8 mouse cellular contexts compared by ENCODE assay signal in the genomic region with DNA sequence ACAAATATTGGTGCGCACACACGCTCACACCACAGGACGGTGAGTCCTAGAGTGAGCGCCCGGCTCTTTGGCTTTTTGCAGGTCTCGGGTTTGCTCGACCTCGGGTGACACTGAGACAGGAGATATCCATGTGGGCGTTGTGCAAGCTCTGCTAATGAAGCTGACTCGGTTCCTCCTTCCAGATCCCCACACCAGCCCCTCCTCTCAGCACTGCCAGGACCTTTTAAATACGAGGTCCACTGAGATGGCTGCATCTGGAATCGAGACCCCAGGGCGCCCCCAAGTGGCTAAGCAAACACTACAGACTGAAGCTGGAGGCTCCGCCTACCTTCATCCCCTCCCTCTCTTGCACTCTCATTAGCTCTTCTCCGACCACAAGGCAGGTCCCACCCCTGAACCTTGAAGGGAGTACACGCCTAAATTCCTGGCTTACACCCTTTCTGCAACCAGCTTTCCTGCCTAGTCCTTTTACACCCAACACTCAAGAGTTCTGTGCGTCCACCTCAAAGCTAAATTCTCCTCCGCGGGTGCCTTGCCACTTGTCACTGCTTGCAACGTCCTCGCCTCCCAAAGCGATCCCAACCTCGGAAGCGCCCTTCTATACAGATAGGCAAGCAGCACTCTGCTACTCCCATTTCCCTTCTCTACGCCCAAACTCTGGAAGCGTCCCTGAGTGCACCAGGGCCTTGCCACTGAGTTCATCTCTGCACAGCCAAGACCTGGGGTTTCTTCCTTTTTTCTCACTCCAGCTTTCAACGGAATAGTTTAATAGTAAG. TPM values are rescaled to one million over a fixed set of nuclear protein-coding genes. Genes with fewer than 3 reads are reported as not detected.
A peak's percentile ranks its signal among the peaks of the same experiment; 100 is the strongest.
DNase-seq lines count a peak whose midpoint lies in the region; ATAC-seq and TF ChIP-seq lines count a peak whose summit lies in the region.

No protein-coding gene starts in this region.

- H3K27me3 ChIP-seq in heart, embryonic 15.5 days: no peaks in the 10 kb centered on the region
- H3K27me3 ChIP-seq in liver, embryonic 14.5 days (ENCODE audit: control insufficient read depth, insufficient read depth, low read length): no peaks in the 10 kb centered on the region
- H3K27me3 ChIP-seq in neural tube, embryonic 11.5 days (ENCODE audit: control insufficient read depth, insufficient read depth, low read length): no peaks in the 10 kb centered on the region
- H3K27me3 ChIP-seq in stomach, postnatal 0 days (ENCODE audit: control insufficient read depth, insufficient read depth, low read length): no peaks in the 10 kb centered on the region

- H3K36me3 ChIP-seq in heart, embryonic 15.5 days: peaks cover 4% of the 10 kb centered on the region; the same call in 1 of the 2 replicates
- H3K36me3 ChIP-seq in liver, embryonic 14.5 days (replicated peaks; ENCODE audit: control insufficient read depth, insufficient read depth, low read depth): no peaks in the 10 kb centered on the region
- H3K36me3 ChIP-seq in neural tube, embryonic 11.5 days (ENCODE audit: control insufficient read depth, insufficient read depth, low read length): peaks cover 2% of the 10 kb centered on the region; the same call in 1 of the 2 replicates
- H3K36me3 ChIP-seq in stomach, postnatal 0 days (ENCODE audit: control insufficient read depth, insufficient read depth, low read length): 0 out of 2 replicates have a peak, but pooled peaks cover 5% of the 10 kb centered on the region

- H3K4me2 ChIP-seq in heart, embryonic 15.5 days: peak overlapping the region; percentile 81
- H3K4me2 ChIP-seq in liver, embryonic 14.5 days (ENCODE audit: low read depth): peak overlapping the region; percentile 91
- peak overlapping the region; percentile 49 for H3K4me2 ChIP-seq in neural tube, embryonic 11.5 days (ENCODE audit: low read depth)
- peak overlapping the region; percentile 73 for H3K4me2 ChIP-seq in stomach, postnatal 0 days (replicated peaks; ENCODE audit: low read depth)

- no peak for TF ChIP-seq EP300 in liver, embryonic 14.5 days (IDR thresholded peaks at IDR 0.05; ENCODE audit: low read depth)
- TF ChIP-seq EP300 in stomach, postnatal 0 days (optimal IDR thresholded peaks at IDR 0.05): no peak

- peak overlapping the region; percentile 75 for H3K9ac ChIP-seq in heart, embryonic 15.5 days
- peak overlapping the region; percentile 49 for H3K9ac ChIP-seq in liver, embryonic 14.5 days (replicated peaks)
- peak overlapping the region; percentile 77 for H3K9ac ChIP-seq in neural tube, embryonic 11.5 days (ENCODE audit: low read length)
- H3K9ac ChIP-seq in stomach, postnatal 0 days (ENCODE audit: low read length): peak overlapping the region; percentile 74

- H3K4me1 ChIP-seq in heart, embryonic 15.5 days (replicated peaks): peaks cover 12% of the 10 kb centered on the region
- peaks cover 4 to 13% of the 10 kb centered on the region in 2 experiments for H3K4me1 ChIP-seq in liver, embryonic 14.5 days (replicated peaks; ENCODE audit: control insufficient read depth in 2 of 2, insufficient read depth in 2 of 2, low read length in 1 of 2)
- peaks cover 4% of the 10 kb centered on the region; the same call in 1 of the 2 replicates for H3K4me1 ChIP-seq in neural tube, embryonic 11.5 days (ENCODE audit: control insufficient read depth, insufficient read depth, low read length)
- no peaks in the 10 kb centered on the region for H3K4me1 ChIP-seq in stomach, postnatal 0 days (replicated peaks; ENCODE audit: control insufficient read depth, insufficient read depth)

- peak overlapping the region; percentile 98 for H3K27ac ChIP-seq in heart, embryonic 15.5 days
- peak overlapping the region; percentile 90 for H3K27ac ChIP-seq in liver, embryonic 14.5 days
- H3K27ac ChIP-seq in neural tube, embryonic 11.5 days (ENCODE audit: low read depth, low read length): peak overlapping the region; percentile 90
- peak overlapping the region; percentile 96 for H3K27ac ChIP-seq in stomach, postnatal 0 days (replicated peaks)

- peak; percentile 89 for ATAC-seq in CD4-positive, CD25-positive, alpha-beta regulatory T cell, adult 4 months
- peak; percentile 89 for ATAC-seq in heart, embryonic 15.5 days (replicated peaks; ENCODE audit: insufficient number of reproducible peaks, insufficient read depth, low FRiP score, low read depth)
- ATAC-seq in liver, embryonic 14.5 days (ENCODE audit: insufficient read depth): peak; percentile 80
- ATAC-seq in neural tube, embryonic 11.5 days (ENCODE audit: insufficient read depth, low FRiP score, low TSS enrichment): peak; percentile 80
- ATAC-seq in stomach, postnatal 0 days (ENCODE audit: low FRiP score, low TSS enrichment): peak; percentile 86

- H3K9me3 ChIP-seq in heart, embryonic 15.5 days (replicated peaks): no peaks in the 10 kb centered on the region
- H3K9me3 ChIP-seq in liver, embryonic 14.5 days (ENCODE audit: control insufficient read depth, low read length): no peaks in the 10 kb centered on the region
- H3K9me3 ChIP-seq in neural tube, embryonic 11.5 days (ENCODE audit: control insufficient read depth, low read length): no peaks in the 10 kb centered on the region
- H3K9me3 ChIP-seq in stomach, postnatal 0 days (ENCODE audit: control insufficient read depth, low read length): no peaks in the 10 kb centered on the region

- DNase-seq in c-Kit-negative CD71-positive TER-119-positive erythroid progenitor cells, embryonic 14.5 days (ENCODE audit: low read depth, low spot score): peak; percentile 70
- DNase-seq in fibroblast of lung, adult 2 months (ENCODE audit: low read depth): peak; percentile 94
- DNase-seq in kidney, postnatal 25 days: peak; percentile 97
- peak; percentile 82 to 85 (median 84) for DNase-seq in liver, embryonic 14.5 days (ENCODE audit: low read depth in 3 of 3, low spot score in 3 of 3)
- peak; percentile 89 for DNase-seq in neural tube, embryonic 11.5 days (ENCODE audit: low spot score)
- DNase-seq in stomach, postnatal 0 days (ENCODE audit: low spot score): peak; percentile 93

- peak; percentile 87 for TF ChIP-seq CTCF in liver, embryonic 14.5 days (IDR thresholded peaks at IDR 0.05; ENCODE audit: low read depth)
- peak; percentile 86 for TF ChIP-seq CTCF in stomach, postnatal 0 days (IDR thresholded peaks at IDR 0.05; ENCODE audit: low read depth)

- WGBS in heart, embryonic 15.5 days: 4% methylated on average over 27 of the region's 27 CpGs
- 4% methylated on average over 27 of the region's 27 CpGs for WGBS in liver, embryonic 14.5 days (ENCODE audit: insufficient replicate concordance)
- WGBS in neural tube, embryonic 11.5 days: 10% methylated on average over 27 of the region's 27 CpGs
- WGBS in stomach, postnatal 0 days: 2% methylated on average over 27 of the region's 27 CpGs

- peak overlapping the region; percentile 88 for H3K4me3 ChIP-seq in heart, embryonic 15.5 days
- H3K4me3 ChIP-seq in liver, embryonic 14.5 days (ENCODE audit: insufficient read depth in 1 of 2, low read depth in 2 of 2, low read length in 2 of 2): peak overlapping the region; percentile 63 to 87
- peak overlapping the region; percentile 52 for H3K4me3 ChIP-seq in neural tube, embryonic 11.5 days (ENCODE audit: low read depth, low read length)
- peak overlapping the region; percentile 67 for H3K4me3 ChIP-seq in stomach, postnatal 0 days (ENCODE audit: low read depth, low read length)

RNA-seq across cellular contexts. Expression of a gene that starts 8.0 kb away (rescaled TPM):
- 10 to 100 TPM in 1 of 2 experiments, 1 to 10 TPM in 1; 7.9 to 10.2 TPM for polyA plus RNA-seq in CD4-positive, CD25-positive, alpha-beta regulatory T cell, adult 4 months (2017; shearing (Covaris generic))
- polyA plus RNA-seq in heart, embryonic 15.5 days (2015; fragmentation: Nextera tagmentation; extraction: Ambion mirVana): 56.0 and 76.9 TPM in 2 replicates
- 24.7 and 34.6 TPM in 2 replicates for polyA plus RNA-seq in liver, embryonic 14.5 days (2012; rRNA removed)
- polyA plus RNA-seq in liver, embryonic 14.5 days (2014; fragmentation: Nextera tagmentation; extraction: Ambion mirVana): 96.0 and 99.7 TPM in 2 replicates
- polyA plus RNA-seq in neural tube, embryonic 11.5 days (2014; fragmentation: Nextera tagmentation; extraction: Ambion mirVana): 405 and 436 TPM in 2 replicates
- polyA plus RNA-seq in stomach, postnatal 0 days (2015; fragmentation: Nextera tagmentation; extraction: Ambion mirVana): 162 and 177 TPM in 2 replicates

RNA-seq across cellular contexts. Expression of a gene that starts 8.2 kb away (rescaled TPM):
- polyA plus RNA-seq in CD4-positive, CD25-positive, alpha-beta regulatory T cell, adult 4 months (2017; shearing (Covaris generic)): 10 to 100 TPM; 11.8 to 13.6 TPM
- 5.0 and 6.8 TPM in 2 replicates for polyA plus RNA-seq in heart, embryonic 15.5 days (2015; fragmentation: Nextera tagmentation; extraction: Ambion mirVana)
- 1.6 and 2.6 TPM in 2 replicates for polyA plus RNA-seq in liver, embryonic 14.5 days (2012; rRNA removed)
- polyA plus RNA-seq in liver, embryonic 14.5 days (2014; fragmentation: Nextera tagmentation; extraction: Ambion mirVana): 4.9 and 5.1 TPM in 2 replicates
- polyA plus RNA-seq in neural tube, embryonic 11.5 days (2014; fragmentation: Nextera tagmentation; extraction: Ambion mirVana): 20.6 TPM in 2 replicates
- 3.9 and 4.4 TPM in 2 replicates for polyA plus RNA-seq in stomach, postnatal 0 days (2015; fragmentation: Nextera tagmentation; extraction: Ambion mirVana)

RNA-seq across cellular contexts. Expression of a gene that starts 55.3 kb away (rescaled TPM):
- not detected for polyA plus RNA-seq in CD4-positive, CD25-positive, alpha-beta regulatory T cell, adult 4 months (2017; shearing (Covaris generic))
- polyA plus RNA-seq in heart, embryonic 15.5 days (2015; fragmentation: Nextera tagmentation; extraction: Ambion mirVana): 0.14 and 0.38 TPM in 2 replicates
- polyA plus RNA-seq in liver, embryonic 14.5 days (2012; rRNA removed): 0.10 and 0.13 TPM in 2 replicates
- polyA plus RNA-seq in liver, embryonic 14.5 days (2014; fragmentation: Nextera tagmentation; extraction: Ambion mirVana): 0.08 and 0.18 TPM in 2 replicates
- 0.18 TPM in 1 of 2 replicates, not detected in the other for polyA plus RNA-seq in neural tube, embryonic 11.5 days (2014; fragmentation: Nextera tagmentation; extraction: Ambion mirVana)
- polyA plus RNA-seq in stomach, postnatal 0 days (2015; fragmentation: Nextera tagmentation; extraction: Ambion mirVana): 0.16 and 0.27 TPM in 2 replicates

RNA-seq across cellular contexts. Expression of a gene that starts 59.0 kb away (rescaled TPM):
- polyA plus RNA-seq in CD4-positive, CD25-positive, alpha-beta regulatory T cell, adult 4 months (2017; shearing (Covaris generic)): not detected
- not detected in 2 replicates for polyA plus RNA-seq in heart, embryonic 15.5 days (2015; fragmentation: Nextera tagmentation; extraction: Ambion mirVana)
- 0.08 TPM in 1 of 2 replicates, not detected in the other for polyA plus RNA-seq in liver, embryonic 14.5 days (2012; rRNA removed)
- not detected in 2 replicates for polyA plus RNA-seq in liver, embryonic 14.5 days (2014; fragmentation: Nextera tagmentation; extraction: Ambion mirVana)
- not detected in 2 replicates for polyA plus RNA-seq in neural tube, embryonic 11.5 days (2014; fragmentation: Nextera tagmentation; extraction: Ambion mirVana)
- not detected in 2 replicates for polyA plus RNA-seq in stomach, postnatal 0 days (2015; fragmentation: Nextera tagmentation; extraction: Ambion mirVana)

Comparison
In these comparisons a context has a peak if more than half of its experiments do, and no peak if none do; other contexts are left out.
1. Peak in every context shown above with its lines: DNase-seq, ATAC-seq, H3K4me3 ChIP-seq and H3K27ac ChIP-seq.